Mouse (Mus musculus): Measurements from ENCODE around the gene Amdhd2. TPM values are rescaled to one million over a fixed set of nuclear protein-coding genes. Genes with fewer than 3 reads are reported as not detected.

Gene Amdhd2
- polyA plus RNA-seq, 1 experiment from 2014 or later = 28.8 TPM

DNA sequence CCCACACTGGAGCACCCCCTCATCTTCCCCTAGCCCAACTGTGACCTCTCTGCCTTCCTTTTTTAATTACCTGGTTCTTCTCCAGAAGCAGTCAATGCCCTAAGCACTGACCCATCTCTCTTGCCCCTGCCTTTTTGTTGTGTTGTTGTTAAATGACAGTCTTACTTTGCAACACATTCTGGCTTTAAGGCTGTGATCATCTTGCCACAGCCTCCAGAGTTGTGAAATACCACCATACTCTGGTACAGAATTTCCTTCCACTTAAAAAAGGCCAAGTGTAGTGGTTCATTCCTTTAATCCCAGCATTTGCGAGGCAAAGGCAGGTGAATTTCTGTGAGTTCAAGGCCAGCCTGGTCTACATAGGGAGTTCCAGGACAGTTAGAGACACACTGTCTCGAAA, 27.4 kb upstream of the Amdhd2 start:
- no peak overlapping the region for H3K27ac ChIP-seq (ENCODE audit: low read depth, low read length)
- H3K9ac ChIP-seq (replicated peaks; ENCODE audit: low read depth, low read length) = no peak overlapping the region
- H3K36me3 ChIP-seq (ENCODE audit: control insufficient read depth, insufficient read depth, low read length) = peaks cover 4% of the 10 kb centered on the region
- no peak for ATAC-seq (ENCODE audit: low read depth)
- H3K9me3 ChIP-seq (ENCODE audit: control insufficient read depth, low read length) = no peaks in the 10 kb centered on the region
- H3K4me1 ChIP-seq (ENCODE audit: control insufficient read depth, insufficient read depth, low read length) = no peaks in the 10 kb centered on the region
- H3K4me3 ChIP-seq (ENCODE audit: low read depth, low read length) = no peak overlapping the region
- no peaks in the 10 kb centered on the region for H3K27me3 ChIP-seq (ENCODE audit: control insufficient read depth, insufficient read depth, low read length)
- H3K4me2 ChIP-seq (ENCODE audit: low read depth, low read length) = no peak overlapping the region
- 89% methylated on average over 2 of the region's 2 CpGs for WGBS

- H3K27ac ChIP-seq (ENCODE audit: low read depth, low read length) = no peak overlapping the region
- H3K36me3 ChIP-seq (ENCODE audit: control insufficient read depth, insufficient read depth, low read length) = no peaks in the 10 kb centered on the region
- ATAC-seq (ENCODE audit: low read depth) = no peak
- H3K9ac ChIP-seq (replicated peaks; ENCODE audit: low read depth, low read length) = no peak overlapping the region
- 80% methylated on average over 3 of the region's 3 CpGs for WGBS
- peaks cover 6% of the 10 kb centered on the region for H3K4me1 ChIP-seq (ENCODE audit: control insufficient read depth, insufficient read depth, low read length)
- no peaks in the 10 kb centered on the region for H3K27me3 ChIP-seq (ENCODE audit: control insufficient read depth, insufficient read depth, low read length)
- no peak overlapping the region for H3K4me3 ChIP-seq (ENCODE audit: low read depth, low read length)
- no peaks in the 10 kb centered on the region for H3K9me3 ChIP-seq (ENCODE audit: control insufficient read depth, low read length)
- H3K4me2 ChIP-seq (ENCODE audit: low read depth, low read length) = no peak overlapping the region
Observed at GRCm38 (mm10) chr17:24174259-24174658, 10.7 kb upstream of the Amdhd2 start.

- Histone ChIP-seq H3K27me3 (ENCODE audit: control insufficient read depth, insufficient read depth, low read length) (no peaks in the 10 kb centered on the region), H3K9me3 (ENCODE audit: control insufficient read depth, low read length) (no peaks in the 10 kb centered on the region), H3K36me3 (ENCODE audit: control insufficient read depth, insufficient read depth, low read length) (no peaks in the 10 kb centered on the region), H3K4me3 (ENCODE audit: low read depth, low read length) (no peak overlapping the region), H3K4me2 (ENCODE audit: low read depth, low read length) (no peak overlapping the region), H3K4me1 (ENCODE audit: control insufficient read depth, insufficient read depth, low read length) (peaks cover 6% of the 10 kb centered on the region), H3K27ac (ENCODE audit: low read depth, low read length) (no peak overlapping the region), H3K9ac (replicated peaks; ENCODE audit: low read depth, low read length) (no peak overlapping the region)
- 11% methylated on average over 3 of the region's 3 CpGs for WGBS
- no peak for ATAC-seq (ENCODE audit: low read depth)
Observed at GRCm38 (mm10) chr17:24173423-24173822, 9.9 kb upstream of the Amdhd2 start.

GRCm38 (mm10) chr17:24171738-24172137, 8.2 kb upstream of the Amdhd2 start:
- WGBS = 86% methylated on average over 4 of the region's 4 CpGs
- H3K9me3 ChIP-seq (ENCODE audit: control insufficient read depth, low read length) = no peaks in the 10 kb centered on the region
- ATAC-seq (ENCODE audit: low read depth) = no peak

GRCm38 (mm10) chr17:24170729-24171128, 7.2 kb upstream of the Amdhd2 start:
- ATAC-seq (ENCODE audit: low read depth) = no peak
- H3K4me3 ChIP-seq (ENCODE audit: low read depth, low read length) = no peak overlapping the region
- H3K4me2 ChIP-seq (ENCODE audit: low read depth, low read length) = no peak overlapping the region
- no peaks in the 10 kb centered on the region for H3K27me3 ChIP-seq (ENCODE audit: control insufficient read depth, insufficient read depth, low read length)
- 84% methylated on average over 5 of the region's 5 CpGs for WGBS
- H3K27ac ChIP-seq (ENCODE audit: low read depth, low read length) = no peak overlapping the region
- no peaks in the 10 kb centered on the region for H3K9me3 ChIP-seq (ENCODE audit: control insufficient read depth, low read length)
- H3K4me1 ChIP-seq (ENCODE audit: control insufficient read depth, insufficient read depth, low read length) = peaks cover 22% of the 10 kb centered on the region
- no peak overlapping the region for H3K9ac ChIP-seq (replicated peaks; ENCODE audit: low read depth, low read length)
- H3K36me3 ChIP-seq (ENCODE audit: control insufficient read depth, insufficient read depth, low read length) = peaks cover 8% of the 10 kb centered on the region

More at GRCm38 (mm10) chr17:24171738-24172137, 8.2 kb upstream of the Amdhd2 start:
- Histone ChIP-seq H3K36me3 (ENCODE audit: control insufficient read depth, insufficient read depth, low read length) (peaks cover 8% of the 10 kb centered on the region), H3K4me1 (ENCODE audit: control insufficient read depth, insufficient read depth, low read length) (peaks cover 22% of the 10 kb centered on the region), H3K27me3 (ENCODE audit: control insufficient read depth, insufficient read depth, low read length) (no peaks in the 10 kb centered on the region), H3K9ac (replicated peaks; ENCODE audit: low read depth, low read length) (no peak overlapping the region), H3K27ac (ENCODE audit: low read depth, low read length) (no peak overlapping the region), H3K4me3 (ENCODE audit: low read depth, low read length) (no peak overlapping the region), H3K4me2 (ENCODE audit: low read depth, low read length) (no peak overlapping the region)

DNA sequence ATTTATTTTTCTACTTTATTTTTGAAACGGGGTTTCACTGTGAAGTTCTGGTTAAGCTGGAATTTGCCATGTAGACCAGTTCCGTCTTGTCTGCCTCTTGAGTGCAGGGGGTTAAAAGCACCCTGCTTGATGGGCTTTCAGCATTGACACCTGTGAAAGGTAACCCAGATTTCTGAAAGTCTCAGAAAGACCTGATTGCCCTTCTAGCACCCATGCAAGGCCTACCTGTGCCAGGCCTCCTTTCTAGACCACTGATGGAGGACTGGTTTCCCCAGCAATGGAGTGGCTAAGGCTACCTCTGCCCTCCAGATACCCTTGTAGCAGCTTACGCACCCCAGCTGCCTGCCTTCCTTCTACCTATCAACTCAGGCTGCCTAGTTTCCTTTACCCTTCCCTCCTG, 6.6 kb upstream of the Amdhd2 start:
- H3K4me3 ChIP-seq (ENCODE audit: low read depth, low read length) = peak overlapping the region; percentile 87
- peaks cover 10% of the 10 kb centered on the region for H3K36me3 ChIP-seq (ENCODE audit: control insufficient read depth, insufficient read depth, low read length)
- H3K4me2 ChIP-seq (ENCODE audit: low read depth, low read length) = peak overlapping the region; percentile 74
- H3K9me3 ChIP-seq (ENCODE audit: control insufficient read depth, low read length) = no peaks in the 10 kb centered on the region
- H3K27ac ChIP-seq (ENCODE audit: low read depth, low read length) = peak overlapping the region; percentile 99; the same call in 1 of the 2 replicates
- H3K4me1 ChIP-seq (ENCODE audit: control insufficient read depth, insufficient read depth, low read length) = peaks cover 22% of the 10 kb centered on the region
- H3K27me3 ChIP-seq (ENCODE audit: control insufficient read depth, insufficient read depth, low read length) = no peaks in the 10 kb centered on the region
- WGBS = 66% methylated on average over 3 of the region's 3 CpGs
- ATAC-seq (ENCODE audit: low read depth) = no peak
- peak overlapping the region; percentile 94; the same call in 1 of the 2 replicates for H3K9ac ChIP-seq (replicated peaks; ENCODE audit: low read depth, low read length)

- H3K4me2 ChIP-seq (ENCODE audit: low read depth, low read length) = peak within 1 kb of the TSS; percentile 74
- under 1% methylated on average over 58 of the region's 58 CpGs for WGBS
Observed at GRCm38 (mm10) chr17:24169317-24170065, 5.9 kb upstream of the Amdhd2 start, which contains the start of gene Atp6v0c. Gene Atp6v0c (minus strand): TSS chr17:24169702.

DNA sequence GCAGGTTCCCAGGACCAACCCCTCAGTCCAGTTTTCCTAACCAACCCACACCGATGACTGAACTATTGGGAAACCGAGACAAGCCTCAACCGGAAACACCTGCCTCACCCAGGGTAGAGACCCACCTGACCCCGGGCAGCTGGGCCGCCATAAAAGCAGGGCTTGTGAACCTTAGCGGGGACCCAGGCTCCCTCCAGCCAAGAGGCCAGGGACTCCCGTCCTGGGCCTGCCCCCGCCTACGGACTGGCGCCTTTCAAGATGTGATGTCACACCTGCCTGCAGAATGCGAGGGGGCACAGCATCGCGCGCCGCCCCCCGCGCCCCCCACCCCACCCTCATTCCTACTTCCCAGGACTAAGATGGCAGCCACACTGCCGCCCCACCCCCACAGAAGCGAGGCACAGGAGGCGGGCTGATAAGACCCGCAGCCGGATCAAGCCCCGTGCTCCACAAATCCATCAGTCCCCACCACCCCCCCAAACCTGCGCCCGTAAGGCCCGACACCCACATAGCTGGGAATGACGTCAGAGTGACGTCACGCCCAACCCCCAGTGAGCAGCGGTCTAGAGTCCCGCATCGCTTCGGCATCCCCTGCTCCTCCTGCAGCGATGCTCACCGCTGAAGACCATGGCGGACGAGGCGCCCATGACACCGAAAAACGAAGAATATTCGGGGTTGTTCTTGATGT, 5.2 kb upstream of the Amdhd2 start:
- Histone ChIP-seq H3K4me2 (ENCODE audit: low read depth, low read length) (peak overlapping the region; percentile 74), H3K4me3 (ENCODE audit: low read depth, low read length) (peak overlapping the region; percentile 87), H3K9ac (replicated peaks; ENCODE audit: low read depth, low read length) (peak overlapping the region; percentile 94), H3K36me3 (ENCODE audit: control insufficient read depth, insufficient read depth, low read length) (peaks cover 15% of the 10 kb centered on the region), H3K9me3 (ENCODE audit: control insufficient read depth, low read length) (no peaks in the 10 kb centered on the region), H3K27me3 (ENCODE audit: control insufficient read depth, insufficient read depth, low read length) (no peaks in the 10 kb centered on the region), H3K4me1 (ENCODE audit: control insufficient read depth, insufficient read depth, low read length) (peaks cover 22% of the 10 kb centered on the region), H3K27ac (ENCODE audit: low read depth, low read length) (peak overlapping the region; percentile 99)
- WGBS = under 1% methylated on average over 35 of the region's 41 CpGs
- peak; percentile 61 for ATAC-seq (ENCODE audit: low read depth)

More at GRCm38 (mm10) chr17:24169317-24170065, 5.9 kb upstream of the Amdhd2 start, which contains the start of gene Atp6v0c:
- no peaks in the 10 kb centered on the region for H3K27me3 ChIP-seq (ENCODE audit: control insufficient read depth, insufficient read depth, low read length)
- peak within 1 kb of the TSS; percentile 87 for H3K4me3 ChIP-seq (ENCODE audit: low read depth, low read length)
- peaks cover 15% of the 10 kb centered on the region for H3K36me3 ChIP-seq (ENCODE audit: control insufficient read depth, insufficient read depth, low read length)
- H3K27ac ChIP-seq (ENCODE audit: low read depth, low read length) = peak within 1 kb of the TSS; percentile 99
- peak; percentile 89 for ATAC-seq (ENCODE audit: low read depth)
- no peaks in the 10 kb centered on the region for H3K9me3 ChIP-seq (ENCODE audit: control insufficient read depth, low read length)
- peak within 1 kb of the TSS; percentile 94 for H3K9ac ChIP-seq (replicated peaks; ENCODE audit: low read depth, low read length)
- peaks cover 22% of the 10 kb centered on the region for H3K4me1 ChIP-seq (ENCODE audit: control insufficient read depth, insufficient read depth, low read length)
